Mouse (Mus musculus) ES-Bruce4 (cell line): ENCODE data around the gene Ank2.

ENCODE experiments used
- CTCF ChIP-seq: IDR thresholded peaks from one replicate; pipeline ENCODE4 v1.8.1; 2011; ENCODE audit warnings: low read depth, low read length
- EP300 ChIP-seq: IDR thresholded peaks from 2 replicates; pipeline ENCODE4 v1.6.1; 2011; ENCODE audit warnings: low read depth, low read length; ENCODE audit not compliant: insufficient read depth
- POLR2A ChIP-seq: IDR thresholded peaks from one replicate; pipeline ENCODE4 v1.8.1; 2011; ENCODE audit warnings: low read length; ENCODE audit not compliant: insufficient read depth

DNA sequence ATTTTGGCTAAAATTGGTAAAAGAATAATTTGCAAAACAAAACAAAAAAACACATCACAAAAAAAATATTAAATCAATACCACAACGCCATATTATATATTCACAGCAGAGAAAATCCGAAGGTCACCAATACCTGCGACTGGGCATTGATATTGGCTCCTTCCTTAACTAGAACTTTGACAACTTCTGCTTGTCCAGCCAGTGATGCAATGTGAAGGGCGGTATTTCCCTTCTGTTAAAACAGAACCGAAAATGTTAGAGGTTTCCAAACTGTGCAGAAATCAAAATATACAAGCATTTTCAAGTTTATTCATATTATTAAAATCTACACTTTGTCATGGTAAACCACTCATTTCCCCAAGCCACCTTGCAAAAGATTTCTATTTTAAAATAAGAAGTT lies 421.8 kb downstream of the Ank2 start:
- TF ChIP-seq POLR2A (no peak), CTCF (no peak), EP300 (no peak)
